Mouse (Mus musculus) liver, embryonic 13.5 days (tissue): ENCODE results near the gene Cyp4f17. TPM values are rescaled to one million over a fixed set of nuclear protein-coding genes. Genes with fewer than 3 reads are reported as not detected.
"Not testable (repeated sequence)": the region's sequence is repeated elsewhere in the genome, so short reads cannot be mapped to it uniquely, and the experiment has no call there.

ENCODE experiments used
- ATAC-seq: fragments of 200-750 bp; cut with Nextera tagmentation; 2 replicates; pipeline ENCODE4 v1.8.0; 2017; ENCODE audit warnings: low read depth, mild to moderate bottlenecking, moderate number of reproducible peaks, moderate library complexity
- DNase-seq: peaks from one replicate; pipeline ENCODE4 v3.0.0; 2022
- H3K27ac ChIP-seq: fragments of 300-500 bp; sonication (generic); 2 replicates; pipeline ENCODE4 v1.5.1; 2015; ENCODE audit warnings: moderate library complexity, mild to moderate bottlenecking, inconsistent platforms
- H3K27me3 ChIP-seq: fragments of 300-500 bp; sonication (generic); 2 replicates; pipeline ENCODE4 v1.6.1; 2015; ENCODE audit warnings: mild to moderate bottlenecking, inconsistent platforms
- H3K36me3 ChIP-seq: fragments of 300-500 bp; sonication (generic); 2 replicates; pipeline ENCODE4 v1.6.1; 2015; ENCODE audit warnings: mild to moderate bottlenecking, inconsistent platforms
- H3K4me1 ChIP-seq: fragments of 300-500 bp; sonication (generic); replicated peaks from 2 replicates; pipeline ENCODE4 v1.6.1; 2015; ENCODE audit warnings: inconsistent platforms
- H3K4me2 ChIP-seq: fragments of 300-500 bp; sonication (generic); 2 replicates; pipeline ENCODE4 v1.6.1; 2015; ENCODE audit warnings: inconsistent platforms, mild to moderate bottlenecking, moderate library complexity
- H3K4me3 ChIP-seq: fragments of 300-500 bp; sonication (generic); replicated peaks from 2 replicates; pipeline ENCODE4 v1.5.1; 2015; ENCODE audit warnings: mild to moderate bottlenecking, inconsistent platforms
- H3K9ac ChIP-seq: fragments of 300-500 bp; sonication (generic); 2 replicates; pipeline ENCODE4 v1.6.1; 2015; ENCODE audit warnings: mild to moderate bottlenecking, inconsistent platforms
- H3K9me3 ChIP-seq: fragments of 300-500 bp; sonication (generic); replicated peaks from 2 replicates; pipeline ENCODE4 v1.6.1; 2016; ENCODE audit warnings: inconsistent platforms
- WGBS: fragments of 180-500 bp; shearing (Covaris S2); methylation state at CpG from one replicate; pipeline ENCODE4 v1.1.7; 2015; ENCODE audit not compliant: insufficient replicate concordance; 5-methylcytosine and 5-hydroxymethylcytosine counted together
- polyA plus RNA-seq: library from polyadenylated mRNA; unstranded; fragments of >200 nt; fragmentation: Nextera tagmentation; extraction: Ambion mirVana; gene quantifications from 2 replicates; pipeline ENCODE4 v1.2.1, GENCODE M21; 2015

The Cyp4f17 gene
- polyA plus RNA-seq, 1 experiment from 2014 or later = 0.47 TPM

DNA sequence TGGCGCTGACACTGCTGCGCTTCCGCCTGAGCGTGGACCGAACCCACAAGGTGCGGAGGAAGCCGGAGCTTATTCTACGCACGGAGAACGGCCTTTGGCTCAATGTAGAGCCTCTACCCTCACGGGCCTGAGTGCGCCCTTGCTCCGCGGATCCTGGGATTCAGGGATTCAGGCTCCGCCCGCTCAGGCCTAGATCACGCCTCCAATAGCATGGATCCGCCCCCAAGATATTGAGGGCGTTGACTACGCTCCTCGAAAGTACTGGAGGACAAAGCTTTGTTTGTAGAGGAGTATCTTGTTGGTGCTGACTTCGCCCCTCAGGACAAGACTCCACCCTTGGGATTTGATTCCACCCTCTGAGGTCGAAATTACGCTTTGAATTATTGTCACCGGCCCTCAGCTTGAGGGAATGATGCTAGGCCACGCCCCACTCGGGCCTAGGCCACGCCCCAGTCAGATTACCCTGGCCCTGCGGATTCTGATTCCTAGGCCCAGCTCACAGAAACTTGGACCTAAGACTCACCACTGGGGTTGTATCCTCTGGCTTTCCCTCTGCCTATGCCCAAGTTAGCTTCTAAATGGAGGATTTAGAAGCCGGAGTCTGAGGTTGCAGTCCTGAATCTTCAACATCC lies 13.4 kb upstream of the Cyp4f17 start:
- peak overlapping the region; percentile 42 for H3K4me3 ChIP-seq
- no peaks in the 10 kb centered on the region for H3K36me3 ChIP-seq
- no peak for DNase-seq
- H3K9ac ChIP-seq = no peak overlapping the region
- H3K9me3 ChIP-seq = no peaks in the 10 kb centered on the region
- H3K4me1 ChIP-seq = peaks cover 10% of the 10 kb centered on the region; the same call in 1 of the 2 replicates
- H3K4me2 ChIP-seq = peak overlapping the region; percentile 63
- no peak overlapping the region for H3K27ac ChIP-seq
- WGBS = 9% methylated on average over 30 of the region's 30 CpGs
- peaks cover 24% of the 10 kb centered on the region for H3K27me3 ChIP-seq
- ATAC-seq = peak; percentile 60; the same call in 1 of the 2 replicates

DNA sequence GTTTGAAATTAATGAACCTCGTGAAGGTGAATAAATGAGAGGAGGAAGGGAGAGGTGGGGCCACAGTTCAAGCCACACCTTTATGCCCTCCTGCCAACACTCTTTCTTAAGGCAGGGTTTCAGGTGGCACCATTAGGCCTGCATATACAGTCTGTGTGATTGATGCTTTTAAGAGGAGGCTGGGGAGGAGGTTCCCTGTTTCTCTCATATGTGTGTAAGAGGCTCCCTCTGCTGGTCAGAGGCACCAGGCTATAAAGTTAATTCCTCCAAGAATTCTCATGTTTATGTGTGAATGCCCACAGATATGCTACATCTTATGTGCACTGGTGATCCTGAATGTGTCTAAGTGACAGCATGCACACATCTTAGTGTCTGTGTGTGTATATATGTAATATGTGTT lies 11.2 kb upstream of the Cyp4f17 start:
- 37% methylated on average over 1 of the region's 1 CpGs for WGBS
- peaks cover 22% of the 10 kb centered on the region for H3K27me3 ChIP-seq
- peaks cover 10% of the 10 kb centered on the region; the same call in 1 of the 2 replicates for H3K4me1 ChIP-seq
- no peak overlapping the region for H3K9ac ChIP-seq
- H3K9me3 ChIP-seq = no peaks in the 10 kb centered on the region
- no peak; the same call in 1 of the 2 replicates for ATAC-seq
- H3K27ac ChIP-seq = no peak overlapping the region
- no peaks in the 10 kb centered on the region for H3K36me3 ChIP-seq
- H3K4me3 ChIP-seq = no peak overlapping the region
- H3K4me2 ChIP-seq = no peak overlapping the region
- DNase-seq = no peak

DNA sequence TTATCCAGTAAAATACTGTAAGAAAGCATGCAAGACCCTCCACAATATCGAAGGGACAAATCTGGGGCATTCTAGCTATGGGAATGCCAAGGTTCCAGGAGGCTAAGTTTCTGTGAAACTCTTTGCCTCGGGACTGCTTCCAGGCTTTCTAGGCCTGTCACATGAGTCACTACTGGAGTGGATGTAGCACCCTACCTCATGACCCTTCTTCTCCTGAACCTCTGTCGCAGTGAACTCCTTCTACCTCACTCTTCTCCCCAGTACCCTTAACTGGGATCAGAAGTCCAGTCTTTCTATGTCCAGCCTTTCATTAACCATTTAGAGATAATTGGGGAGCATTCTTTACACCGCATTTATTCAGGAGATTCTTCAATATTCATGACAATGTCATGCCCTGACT lies 5.3 kb upstream of the Cyp4f17 start:
- not testable (repeated sequence) for H3K4me1 ChIP-seq, H3K4me3 ChIP-seq, H3K9ac ChIP-seq, H3K36me3 ChIP-seq, H3K9me3 ChIP-seq, H3K27ac ChIP-seq, H3K27me3 ChIP-seq, DNase-seq, ATAC-seq, H3K4me2 ChIP-seq
- 63% methylated on average over 4 of the region's 4 CpGs for WGBS

DNA sequence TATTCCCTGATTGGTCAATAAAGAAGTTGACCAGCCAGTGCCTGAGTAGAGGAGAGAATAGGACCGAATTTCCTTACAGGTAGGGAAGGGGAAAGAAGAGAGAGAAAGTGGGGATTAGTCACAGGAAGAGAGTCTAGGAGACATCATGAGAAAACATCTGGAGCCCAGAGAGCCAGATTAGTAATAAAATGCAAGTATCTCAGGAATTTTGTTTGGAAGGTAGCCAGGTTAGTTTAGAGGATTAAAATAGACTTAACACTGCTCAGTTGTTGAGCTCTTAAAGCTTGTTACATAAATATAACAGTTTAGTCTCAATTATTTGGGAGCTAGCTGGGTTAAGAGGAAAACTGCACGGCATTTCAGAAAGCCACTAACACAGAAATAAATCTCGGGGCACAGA lies 4.8 kb upstream of the Cyp4f17 start:
- WGBS = 60% methylated on average over 3 of the region's 3 CpGs

DNA sequence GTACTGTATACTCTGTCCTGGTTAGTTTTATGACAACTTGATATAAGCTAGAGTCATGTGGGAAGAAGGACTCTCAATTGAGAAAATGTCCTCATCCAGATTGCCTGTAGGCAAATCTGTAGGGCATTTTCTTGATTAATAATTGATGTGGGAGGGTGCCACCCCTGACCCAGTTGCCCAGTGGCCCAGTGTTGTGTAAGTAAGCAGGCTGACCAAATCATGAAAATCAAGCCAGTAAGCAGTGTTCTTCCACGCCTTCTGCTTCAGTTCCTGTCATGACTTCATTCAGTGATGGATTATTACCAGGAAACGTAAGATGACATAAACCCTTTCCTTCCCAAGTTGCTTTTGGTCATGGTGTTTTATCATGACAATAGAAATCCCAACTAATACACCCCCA lies 2.7 kb upstream of the Cyp4f17 start:
- no peaks in the 10 kb centered on the region for H3K9me3 ChIP-seq
- H3K4me2 ChIP-seq = no peak overlapping the region
- no peaks in the 10 kb centered on the region for H3K36me3 ChIP-seq
- no peak overlapping the region for H3K4me3 ChIP-seq
- H3K4me1 ChIP-seq = peaks cover 17% of the 10 kb centered on the region
- H3K9ac ChIP-seq = no peak overlapping the region
- DNase-seq (no peak), ATAC-seq (no peak)
- H3K27ac ChIP-seq = no peak overlapping the region
- WGBS = 34% methylated on average over 2 of the region's 2 CpGs
- H3K27me3 ChIP-seq = no peaks in the 10 kb centered on the region

More for the DNA sequence above, 4.8 kb upstream of the Cyp4f17 start:
- H3K36me3 ChIP-seq = no peaks in the 10 kb centered on the region
- peaks cover 7% of the 10 kb centered on the region; the same call in 1 of the 2 replicates for H3K4me1 ChIP-seq
- H3K27me3 ChIP-seq = no peaks in the 10 kb centered on the region
- ATAC-seq (no peak), DNase-seq (no peak)
- no peak overlapping the region for H3K4me2 ChIP-seq
- H3K9ac ChIP-seq = no peak overlapping the region
- no peaks in the 10 kb centered on the region for H3K9me3 ChIP-seq
- H3K4me3 ChIP-seq = no peak overlapping the region
- H3K27ac ChIP-seq = no peak overlapping the region

DNA sequence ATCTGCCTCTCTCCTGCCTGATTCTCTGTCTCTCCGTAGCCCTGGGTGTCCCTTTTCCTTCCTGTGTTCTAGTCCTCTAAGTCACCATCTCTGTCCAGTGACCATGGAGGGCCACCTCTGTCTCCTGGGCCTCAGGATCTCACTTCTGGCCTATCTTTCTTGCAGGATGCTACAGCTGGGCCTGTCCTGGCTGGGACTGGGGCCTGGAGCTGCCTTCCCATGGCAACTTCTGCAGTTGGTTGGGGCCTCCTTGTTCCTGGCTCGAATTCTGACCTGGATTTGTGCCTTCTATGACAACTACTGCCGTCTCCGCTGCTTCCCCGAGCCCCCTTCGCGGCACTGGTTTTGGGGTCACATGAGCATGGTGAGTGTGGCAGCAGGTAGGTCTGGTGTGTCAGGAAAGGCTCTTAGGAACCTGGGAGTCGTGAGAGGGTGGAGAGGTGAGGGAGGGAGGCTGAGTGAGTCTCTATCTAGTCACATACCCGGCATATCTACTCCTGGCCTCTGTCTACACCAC lies 937 bp downstream of the Cyp4f17 start:
- no peak overlapping the region for H3K27ac ChIP-seq
- H3K27me3 ChIP-seq = no peaks in the 10 kb centered on the region
- no peaks in the 10 kb centered on the region for H3K9me3 ChIP-seq
- no peaks in the 10 kb centered on the region for H3K36me3 ChIP-seq
- WGBS = 51% methylated on average over 9 of the region's 9 CpGs
- no peak for DNase-seq
- peaks cover 17% of the 10 kb centered on the region for H3K4me1 ChIP-seq
- H3K9ac ChIP-seq = peak overlapping the region; percentile 56
- H3K4me2 ChIP-seq = peak overlapping the region; percentile 73
- H3K4me3 ChIP-seq = peak overlapping the region; percentile 54
- 0 out of 2 replicates have a peak, but pooled peaks have one; percentile 5 for ATAC-seq

DNA sequence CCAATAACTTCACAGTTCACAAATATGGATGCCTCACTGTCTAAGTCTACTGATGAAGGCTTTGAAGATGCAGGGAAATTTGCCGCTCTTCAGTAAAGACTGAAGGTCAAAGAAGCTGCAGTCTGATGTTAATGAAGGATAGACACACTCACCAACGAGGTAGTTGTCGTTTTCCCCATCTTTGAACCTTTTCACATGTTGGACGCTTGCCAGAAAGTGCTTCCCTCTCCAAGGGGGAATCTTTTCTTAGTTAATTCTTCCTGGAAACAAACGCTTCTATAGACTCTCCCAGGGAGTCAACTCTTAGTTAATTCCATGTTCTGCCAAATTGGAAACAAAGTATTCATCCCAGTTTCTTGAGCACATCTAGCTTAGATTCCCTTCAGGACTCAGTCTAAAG lies 10.3 kb downstream of the Cyp4f17 start:
- Histone ChIP-seq H3K36me3 (no peaks in the 10 kb centered on the region), H3K4me3 (no peak overlapping the region), H3K27ac (no peak overlapping the region), H3K27me3 (no peaks in the 10 kb centered on the region), H3K9me3 (no peaks in the 10 kb centered on the region), H3K4me2 (no peak overlapping the region), H3K9ac (no peak overlapping the region), H3K4me1 (no peaks in the 10 kb centered on the region)
- WGBS = 62% methylated on average over 5 of the region's 5 CpGs
- no peak for ATAC-seq
- no peak for DNase-seq

DNA sequence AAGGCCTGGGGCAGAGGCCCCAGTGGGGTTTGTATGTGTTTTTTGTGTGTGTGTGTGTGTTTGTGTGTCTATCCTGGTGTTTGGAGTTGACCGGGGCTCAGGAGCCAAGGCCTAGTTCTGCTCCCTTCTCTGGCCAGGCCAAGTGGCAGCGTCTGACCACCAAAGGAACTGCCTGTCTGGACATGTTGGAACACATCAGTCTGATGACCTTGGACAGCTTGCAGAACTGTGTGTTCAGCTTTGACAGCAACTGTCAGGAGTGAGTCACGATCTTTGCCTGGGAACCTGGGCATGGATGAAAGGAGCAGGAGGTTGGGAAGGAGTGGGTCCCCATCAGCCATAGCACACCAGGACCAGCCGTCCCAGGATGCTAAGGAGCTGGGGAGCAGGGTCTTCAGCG lies 16.1 kb downstream of the Cyp4f17 start:
- ATAC-seq (no peak), DNase-seq (no peak)
- H3K27ac ChIP-seq = no peak overlapping the region
- no peaks in the 10 kb centered on the region for H3K9me3 ChIP-seq
- no peak overlapping the region for H3K4me2 ChIP-seq
- H3K9ac ChIP-seq = no peak overlapping the region
- WGBS = 74% methylated on average over 5 of the region's 5 CpGs
- H3K4me3 ChIP-seq = no peak overlapping the region
- H3K36me3 ChIP-seq = no peaks in the 10 kb centered on the region
- no peaks in the 10 kb centered on the region for H3K27me3 ChIP-seq
- H3K4me1 ChIP-seq = 0 out of 2 replicates have a peak, but pooled peaks cover 5% of the 10 kb centered on the region

DNA sequence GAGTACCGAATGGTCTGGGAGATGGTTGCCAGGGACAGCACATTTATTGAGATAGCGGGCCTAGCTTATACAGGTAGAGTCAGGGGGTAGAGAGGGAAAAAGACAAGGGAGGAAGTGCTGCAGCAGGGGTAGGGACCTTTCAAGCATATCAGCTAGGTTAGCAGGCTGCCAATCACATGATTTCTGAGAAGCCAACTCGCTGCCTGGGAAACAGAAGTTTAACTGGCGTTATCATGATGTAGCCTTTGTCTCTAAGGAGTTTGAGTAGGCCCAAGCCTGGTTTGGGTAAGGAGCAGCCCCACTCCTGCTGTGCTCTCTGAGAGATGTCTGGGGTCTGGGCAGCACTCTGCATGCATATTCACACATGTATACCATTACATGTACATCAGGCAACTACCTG lies 16.5 kb downstream of the Cyp4f17 start:
- Histone ChIP-seq H3K4me2 (no peak overlapping the region), H3K4me3 (no peak overlapping the region), H3K36me3 (no peaks in the 10 kb centered on the region), H3K4me1 (0 out of 2 replicates have a peak, but pooled peaks cover 5% of the 10 kb centered on the region), H3K27ac (no peak overlapping the region), H3K9me3 (no peaks in the 10 kb centered on the region), H3K9ac (no peak overlapping the region), H3K27me3 (no peaks in the 10 kb centered on the region)
- 44% methylated on average over 4 of the region's 4 CpGs for WGBS
- ATAC-seq (no peak), DNase-seq (no peak)

DNA sequence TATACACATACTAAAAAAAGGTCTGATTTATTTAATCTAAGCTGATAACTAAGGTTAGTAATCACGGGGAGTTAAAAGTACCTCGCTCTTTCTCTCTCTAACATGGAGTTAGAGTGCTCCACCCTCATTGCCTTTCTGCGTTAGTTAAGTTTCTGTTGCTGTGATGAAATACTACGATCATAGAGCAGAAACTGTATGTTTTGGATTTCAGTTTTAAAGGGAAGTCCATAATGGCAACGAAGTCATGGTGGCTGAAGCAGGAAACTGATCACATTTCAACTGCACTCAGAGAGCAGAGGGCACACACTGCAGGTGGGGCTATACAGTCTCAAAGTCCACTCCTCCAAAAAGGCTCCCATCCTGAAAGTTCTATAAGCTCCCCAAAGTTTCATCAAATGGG lies 17.0 kb downstream of the Cyp4f17 start:
- WGBS = 62% methylated on average over 5 of the region's 5 CpGs
- Histone ChIP-seq H3K27ac (no peak overlapping the region), H3K9ac (no peak overlapping the region), H3K36me3 (no peaks in the 10 kb centered on the region), H3K9me3 (no peaks in the 10 kb centered on the region), H3K4me3 (no peak overlapping the region), H3K4me1 (0 out of 2 replicates have a peak, but pooled peaks cover 6% of the 10 kb centered on the region), H3K27me3 (no peaks in the 10 kb centered on the region), H3K4me2 (no peak overlapping the region)
- DNase-seq (no peak), ATAC-seq (no peak)

DNA sequence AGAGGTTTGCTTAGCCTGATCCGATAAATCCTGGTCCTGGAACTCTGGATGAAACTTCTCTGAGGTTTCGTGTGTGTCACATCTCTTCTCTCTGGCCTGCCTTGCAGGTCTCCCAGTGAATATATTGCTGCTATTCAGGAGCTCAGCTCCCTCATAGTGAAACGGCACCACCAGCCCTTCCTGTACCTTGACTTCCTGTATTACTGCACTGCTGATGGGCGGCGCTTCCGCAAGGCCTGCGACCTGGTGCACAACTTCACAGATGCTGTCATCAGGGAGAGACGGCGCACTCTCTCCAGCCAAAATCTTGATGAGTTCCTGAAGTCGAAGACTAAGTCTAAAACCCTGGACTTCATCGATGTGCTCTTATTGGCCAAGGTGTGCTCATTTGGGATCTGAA lies 18.0 kb downstream of the Cyp4f17 start:
- no peak for DNase-seq
- H3K4me2 ChIP-seq = no peak overlapping the region
- H3K36me3 ChIP-seq = no peaks in the 10 kb centered on the region
- H3K9me3 ChIP-seq = no peaks in the 10 kb centered on the region
- H3K27me3 ChIP-seq = no peaks in the 10 kb centered on the region
- H3K27ac ChIP-seq = no peak overlapping the region
- no peak for ATAC-seq
- H3K9ac ChIP-seq = no peak overlapping the region
- no peak overlapping the region for H3K4me3 ChIP-seq
- H3K4me1 ChIP-seq = peaks cover 14% of the 10 kb centered on the region; the same call in 1 of the 2 replicates
- WGBS = 71% methylated on average over 11 of the region's 11 CpGs

DNA sequence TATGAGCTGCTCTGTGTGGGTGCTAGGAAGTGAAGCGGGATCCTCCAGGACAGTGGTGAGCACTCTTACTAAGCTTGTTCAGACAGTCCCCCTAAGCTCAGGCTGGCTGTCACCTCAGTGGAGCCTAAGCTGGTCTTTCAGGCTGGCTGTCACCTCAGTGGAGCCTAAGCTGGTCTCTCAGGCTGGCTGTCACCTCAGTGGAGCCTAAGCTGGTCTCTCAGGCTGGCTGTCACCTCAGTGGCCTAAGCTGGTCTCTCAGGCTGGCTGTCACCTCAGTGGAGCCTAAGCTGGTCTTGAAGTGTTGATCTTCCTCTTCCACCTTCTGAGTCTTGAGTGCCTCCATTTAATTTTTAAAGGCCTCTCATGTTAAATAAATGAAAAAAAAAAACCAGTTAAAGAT lies 20.5 kb downstream of the Cyp4f17 start:
- H3K27ac ChIP-seq, ATAC-seq, H3K36me3 ChIP-seq, H3K9me3 ChIP-seq, DNase-seq, H3K9ac ChIP-seq, H3K4me2 ChIP-seq, H3K4me3 ChIP-seq, H3K27me3 ChIP-seq: not testable (repeated sequence)
- WGBS = 69% methylated on average over 1 of the region's 1 CpGs
- peaks cover 14% of the 10 kb centered on the region; the same call in 1 of the 2 replicates for H3K4me1 ChIP-seq
